Mouse (Mus musculus): ENCODE data around the gene Lpp. TPM values are rescaled to one million over a fixed set of nuclear protein-coding genes. Genes with fewer than 3 reads are reported as not detected.

The Lpp gene
- polyA plus RNA-seq, 1 experiment from 2014 or later, result 23.0 TPM

DNA sequence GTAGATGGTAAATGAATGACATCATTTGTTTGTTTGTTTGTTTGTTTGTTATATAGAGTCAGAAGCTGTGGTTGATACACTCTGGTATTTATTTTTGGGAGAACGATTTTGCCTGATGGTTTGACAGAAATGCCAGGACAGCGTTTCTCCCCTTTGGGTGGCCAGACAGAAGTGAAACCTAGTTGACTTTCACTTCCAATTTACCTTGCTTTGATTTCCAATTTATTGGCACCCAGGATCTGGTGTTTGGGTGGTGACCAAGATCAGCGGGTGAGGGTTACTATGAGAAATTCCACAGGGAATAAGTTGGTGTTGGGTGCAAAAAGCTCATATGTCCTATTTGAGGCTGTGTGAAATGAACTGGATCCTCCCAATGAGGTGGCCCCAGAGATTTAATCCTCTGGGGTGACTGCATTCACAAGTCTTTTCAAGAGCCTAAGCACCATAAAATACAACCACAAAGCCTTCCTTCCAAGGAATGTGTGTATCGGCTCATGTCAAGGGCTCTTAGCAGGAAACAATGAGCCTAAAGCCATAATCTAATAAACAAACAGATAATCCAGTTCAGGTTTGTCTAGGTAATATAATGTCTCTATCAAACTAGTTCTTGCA lies 249.8 kb downstream of the Lpp start:
- Histone ChIP-seq H3K4me3 (no peak overlapping the region), H3K36me3 (no peaks in the 10 kb centered on the region), H3K27me3 (ENCODE audit: low read depth, poor library complexity, severe bottlenecking) (peaks cover 94% of the 10 kb centered on the region), H3K9me3 (replicated peaks) (no peaks in the 10 kb centered on the region), H3K27ac (replicated peaks) (no peak overlapping the region), H3K4me1 (peaks cover 14% of the 10 kb centered on the region)
- WGBS, result 60% methylated on average over 4 of the region's 4 CpGs
- peak; percentile 22 for DNase-seq (ENCODE audit: low spot score)

DNA sequence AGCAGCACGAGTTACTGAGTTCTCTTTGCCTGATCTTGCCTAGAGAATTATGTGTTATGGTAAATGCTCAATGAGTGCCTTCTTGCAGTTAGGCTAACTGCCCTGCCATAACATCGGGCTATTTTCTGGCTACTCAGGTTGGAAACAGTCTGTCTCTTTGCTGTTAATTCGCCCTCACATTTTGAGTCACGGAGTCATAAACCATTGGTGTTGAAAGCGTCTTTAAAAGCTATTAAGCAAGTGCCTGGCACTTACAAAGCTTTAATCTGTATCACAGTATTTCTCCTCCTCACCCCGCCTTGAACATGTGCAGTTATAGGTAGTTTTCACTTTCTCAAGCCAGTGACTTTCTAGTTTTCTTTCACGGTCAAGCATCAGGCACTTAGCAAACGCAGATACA lies 250.8 kb downstream of the Lpp start:
- Histone ChIP-seq H3K4me3 (no peak overlapping the region), H3K27ac (replicated peaks) (no peak overlapping the region), H3K27me3 (ENCODE audit: low read depth, poor library complexity, severe bottlenecking) (peaks cover 94% of the 10 kb centered on the region), H3K9me3 (replicated peaks) (no peaks in the 10 kb centered on the region), H3K36me3 (no peaks in the 10 kb centered on the region), H3K4me1 (peaks cover 14% of the 10 kb centered on the region)
- DNase-seq (ENCODE audit: low spot score), result no peak
- WGBS, result 92% methylated on average over 8 of the region's 8 CpGs

DNA sequence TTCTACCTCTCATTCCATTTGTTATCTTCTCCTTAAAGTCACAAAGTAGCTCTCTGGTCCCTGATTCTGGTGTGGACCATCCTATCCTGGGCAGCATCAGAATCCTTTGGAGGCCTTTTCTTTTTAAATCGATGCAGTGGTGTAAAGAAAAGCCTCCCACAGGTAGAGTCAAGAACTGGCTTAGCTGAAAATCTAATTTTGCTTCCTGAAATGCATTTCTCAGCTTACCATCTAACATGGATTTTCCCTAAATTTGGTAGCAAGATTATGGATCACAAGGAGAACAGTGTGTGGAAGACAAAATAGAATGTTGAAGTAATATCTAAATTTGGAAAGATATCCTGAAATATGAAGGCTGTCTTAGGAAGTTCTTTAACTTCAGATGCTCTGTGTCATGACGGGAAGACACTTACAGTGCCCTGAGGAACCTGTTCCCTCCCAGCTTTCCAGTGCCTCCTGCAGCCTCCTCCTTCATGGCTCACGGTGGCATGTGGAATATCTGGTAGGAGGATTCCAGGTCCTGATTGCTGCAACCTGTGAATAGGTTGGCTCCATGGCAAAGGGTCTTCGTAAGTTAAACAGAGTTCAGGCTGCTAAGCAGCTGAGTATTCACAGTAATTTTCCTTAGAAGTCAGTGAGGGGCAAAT lies 251.6 kb downstream of the Lpp start:
- DNase-seq (ENCODE audit: low spot score), result no peak

DNA sequence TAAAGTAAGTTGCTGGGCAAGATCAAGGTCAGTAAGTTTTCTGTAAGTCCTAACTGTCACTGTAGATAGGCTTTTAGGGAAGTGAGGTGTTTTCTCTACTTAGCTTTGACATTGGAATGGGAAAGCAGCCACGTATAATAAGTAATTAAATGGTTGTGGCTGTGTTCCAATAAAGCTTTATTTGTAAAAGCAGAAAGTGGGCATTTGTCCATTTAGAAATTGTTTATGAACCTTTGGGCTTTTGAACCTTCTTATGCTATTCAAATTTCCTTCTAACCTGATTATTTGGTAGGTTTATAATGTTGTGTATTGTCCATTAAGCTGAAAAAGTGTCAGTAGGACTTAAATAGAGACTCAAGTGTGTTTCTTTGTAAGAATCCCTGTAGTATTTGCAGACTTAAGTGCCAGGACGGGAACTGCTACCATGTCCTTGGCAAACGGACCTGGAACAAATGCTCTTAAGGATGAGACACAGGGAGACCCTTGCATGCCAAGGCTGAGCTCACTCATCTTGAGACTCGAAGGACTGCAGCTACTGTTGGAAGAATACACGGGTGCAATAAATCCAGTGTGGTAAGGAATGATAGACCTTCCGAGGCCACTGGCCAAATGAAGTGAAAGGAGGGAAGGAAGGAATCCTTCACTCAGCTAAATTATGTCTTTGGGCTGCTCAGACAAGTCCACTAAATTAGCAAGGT lies 252.7 kb downstream of the Lpp start:
- no peaks in the 10 kb centered on the region for H3K36me3 ChIP-seq
- DNase-seq (ENCODE audit: low spot score), result no peak
- peaks cover 94% of the 10 kb centered on the region for H3K27me3 ChIP-seq (ENCODE audit: low read depth, poor library complexity, severe bottlenecking)
- peaks cover 14% of the 10 kb centered on the region for H3K4me1 ChIP-seq
- H3K27ac ChIP-seq (replicated peaks), result no peak overlapping the region
- no peaks in the 10 kb centered on the region for H3K9me3 ChIP-seq (replicated peaks)
- 85% methylated on average over 6 of the region's 6 CpGs for WGBS
- H3K4me3 ChIP-seq, result no peak overlapping the region

More for the DNA sequence above, 251.6 kb downstream of the Lpp start:
- peaks cover 14% of the 10 kb centered on the region for H3K4me1 ChIP-seq
- H3K4me3 ChIP-seq, result no peak overlapping the region
- no peaks in the 10 kb centered on the region for H3K36me3 ChIP-seq
- H3K9me3 ChIP-seq (replicated peaks), result no peaks in the 10 kb centered on the region
- H3K27ac ChIP-seq (replicated peaks), result no peak overlapping the region
- 90% methylated on average over 4 of the region's 4 CpGs for whole genome bisulfite sequencing
- H3K27me3 ChIP-seq (ENCODE audit: low read depth, poor library complexity, severe bottlenecking), result peaks cover 94% of the 10 kb centered on the region

DNA sequence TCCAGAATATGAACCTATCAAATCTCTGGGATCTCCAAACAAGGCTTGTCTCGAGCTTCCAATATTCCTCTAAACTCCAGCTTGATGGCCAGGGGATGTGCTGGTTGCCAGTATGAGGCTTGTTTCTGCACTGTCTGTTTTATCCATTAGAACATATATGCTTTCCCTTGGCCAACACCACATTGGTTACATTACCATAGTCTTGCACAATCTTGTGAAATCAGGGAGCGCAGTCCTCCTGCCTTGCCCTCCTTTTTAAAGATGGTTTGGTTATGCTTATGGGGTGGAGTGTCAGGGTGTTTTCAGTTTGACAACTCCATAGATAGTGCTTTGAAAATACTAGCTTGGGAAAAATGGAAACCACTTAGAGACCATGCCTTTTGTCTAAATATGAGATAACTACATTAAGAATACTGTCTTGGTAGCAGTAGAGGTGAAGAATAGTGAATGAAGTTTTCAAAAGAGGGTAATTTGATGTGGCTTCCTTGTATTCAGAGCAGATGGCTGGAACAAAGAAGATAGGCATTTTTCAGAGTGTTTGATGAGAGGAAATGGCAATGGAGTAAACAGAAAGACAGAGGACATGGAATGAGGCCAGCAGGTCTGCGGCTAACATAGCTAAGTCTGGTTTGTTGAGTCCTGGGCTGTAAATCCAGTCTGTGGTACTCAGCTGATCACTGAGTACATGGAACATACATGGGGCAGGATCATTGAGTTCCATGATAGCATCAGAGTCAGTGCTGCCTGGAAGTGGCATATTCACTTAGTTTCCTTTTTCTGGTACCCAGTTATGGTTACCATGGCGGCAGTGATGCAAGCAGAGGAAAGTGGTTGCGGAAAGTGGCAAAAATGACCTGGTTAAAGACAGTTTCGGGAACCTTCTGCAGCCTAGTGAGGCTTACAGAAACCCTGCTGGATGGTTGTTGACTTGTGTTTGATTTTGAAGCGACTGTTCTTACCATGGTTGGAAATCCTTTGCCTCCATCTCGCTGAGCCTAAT lies 258.6 kb downstream of the Lpp start:
- no peak for DNase-seq (ENCODE audit: low spot score)
- Histone ChIP-seq H3K36me3 (no peaks in the 10 kb centered on the region), H3K9me3 (replicated peaks) (no peaks in the 10 kb centered on the region), H3K27me3 (ENCODE audit: low read depth, poor library complexity, severe bottlenecking) (peaks cover 73% of the 10 kb centered on the region), H3K4me3 (no peak overlapping the region), H3K27ac (replicated peaks) (no peak overlapping the region), H3K4me1 (no peaks in the 10 kb centered on the region)
- 84% methylated on average over 8 of the region's 8 CpGs for WGBS

DNA sequence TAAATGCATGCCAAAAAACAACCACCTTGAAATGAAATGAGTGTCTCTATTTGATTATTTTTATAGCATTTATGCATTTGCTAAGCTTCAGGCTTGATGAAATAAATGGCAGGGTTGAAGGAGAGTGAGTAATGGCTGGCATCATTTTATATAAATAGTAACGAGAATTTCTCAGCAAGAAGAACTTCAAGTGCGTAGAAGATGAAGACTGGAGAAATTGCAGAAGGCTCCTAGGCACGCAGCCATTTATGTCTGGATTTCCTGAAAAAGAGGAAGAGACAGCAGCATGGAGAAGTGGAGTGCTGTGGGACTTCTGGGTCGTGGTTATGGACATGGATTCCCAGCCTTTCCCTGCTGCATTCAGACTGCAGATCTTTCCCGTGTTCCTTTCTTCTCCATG lies 259.7 kb downstream of the Lpp start:
- Histone ChIP-seq H3K27ac (replicated peaks) (no peak overlapping the region), H3K27me3 (ENCODE audit: low read depth, poor library complexity, severe bottlenecking) (peaks cover 63% of the 10 kb centered on the region), H3K36me3 (no peaks in the 10 kb centered on the region), H3K4me1 (no peaks in the 10 kb centered on the region), H3K9me3 (replicated peaks) (no peaks in the 10 kb centered on the region), H3K4me3 (no peak overlapping the region)
- 91% methylated on average over 5 of the region's 5 CpGs for WGBS
- no peak for DNase-seq (ENCODE audit: low spot score)

DNA sequence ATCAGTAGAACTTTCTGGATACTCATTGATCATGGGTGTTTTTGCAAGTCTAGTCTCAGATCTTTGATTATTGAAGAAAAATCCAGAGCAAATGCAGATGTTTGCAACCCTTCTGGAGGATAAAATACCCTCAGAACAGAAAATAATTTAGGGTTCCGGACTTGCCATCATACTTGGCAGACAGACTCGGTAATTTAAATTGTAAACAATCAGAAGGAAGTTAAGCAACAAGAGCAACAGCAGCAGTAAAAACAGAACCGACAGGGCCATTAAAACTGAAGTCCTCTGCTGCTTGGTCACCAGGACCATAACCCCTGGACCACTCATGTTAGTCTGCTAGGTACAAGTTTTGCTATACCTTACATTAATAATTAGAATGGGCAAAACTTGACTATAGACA lies 261.8 kb downstream of the Lpp start:
- Histone ChIP-seq H3K4me1 (no peaks in the 10 kb centered on the region), H3K27me3 (ENCODE audit: low read depth, poor library complexity, severe bottlenecking) (peaks cover 42% of the 10 kb centered on the region), H3K27ac (replicated peaks) (no peak overlapping the region), H3K36me3 (no peaks in the 10 kb centered on the region), H3K4me3 (no peak overlapping the region), H3K9me3 (replicated peaks) (no peaks in the 10 kb centered on the region)
- DNase-seq (ENCODE audit: low spot score), result no peak
- 92% methylated on average over 3 of the region's 3 CpGs for WGBS

DNA sequence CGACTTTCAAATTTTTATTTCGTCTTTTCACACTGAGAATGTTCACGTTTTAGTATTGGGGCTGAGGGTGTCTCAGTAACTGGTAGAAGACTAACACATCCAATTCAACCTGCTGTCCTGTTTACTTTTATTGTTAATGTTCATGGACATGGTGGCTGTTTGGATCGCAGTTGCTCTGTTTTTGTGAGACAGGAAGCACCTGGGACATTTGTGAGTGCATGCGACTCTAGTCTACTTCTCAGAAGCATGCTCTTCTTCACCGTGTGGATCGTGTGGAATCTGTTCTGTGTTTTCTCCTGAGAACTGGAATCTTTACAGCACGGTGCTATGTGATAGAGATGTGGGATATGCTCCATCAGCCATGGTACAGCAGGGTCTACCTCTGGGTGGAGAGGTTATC lies 262.7 kb downstream of the Lpp start:
- peaks cover 33% of the 10 kb centered on the region for H3K27me3 ChIP-seq (ENCODE audit: low read depth, poor library complexity, severe bottlenecking)
- no peaks in the 10 kb centered on the region for H3K4me1 ChIP-seq
- no peak overlapping the region for H3K4me3 ChIP-seq
- no peak for DNase-seq (ENCODE audit: low spot score)
- 97% methylated on average over 8 of the region's 8 CpGs for WGBS
- no peaks in the 10 kb centered on the region for H3K36me3 ChIP-seq
- H3K27ac ChIP-seq (replicated peaks), result no peak overlapping the region
- no peaks in the 10 kb centered on the region for H3K9me3 ChIP-seq (replicated peaks)

DNA sequence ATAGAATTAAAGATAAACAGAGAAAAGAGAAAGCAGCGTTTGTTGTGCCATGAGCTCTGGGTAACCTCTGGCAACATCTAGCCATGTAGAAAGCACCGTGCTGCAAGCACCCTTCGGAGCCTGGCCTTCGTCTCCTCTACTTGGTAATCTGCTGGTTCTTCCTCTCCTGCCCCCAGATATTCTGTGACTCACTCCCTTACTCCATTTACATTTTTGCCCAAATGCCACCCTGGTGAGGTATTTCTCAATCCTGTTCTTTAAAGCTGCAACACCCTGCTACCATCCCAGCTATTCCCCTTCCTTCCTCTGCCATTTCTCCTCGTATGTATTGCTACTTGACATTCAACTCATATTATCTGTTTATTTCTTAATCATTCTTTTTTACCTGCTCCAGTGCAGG lies 263.4 kb downstream of the Lpp start:
- DNase-seq (ENCODE audit: low spot score), result no peak
- Histone ChIP-seq H3K36me3 (no peaks in the 10 kb centered on the region), H3K27me3 (ENCODE audit: low read depth, poor library complexity, severe bottlenecking) (peaks cover 26% of the 10 kb centered on the region; the same call in 1 of the 2 replicates), H3K9me3 (replicated peaks) (no peaks in the 10 kb centered on the region), H3K4me1 (no peaks in the 10 kb centered on the region), H3K27ac (replicated peaks) (no peak overlapping the region), H3K4me3 (no peak overlapping the region)
- WGBS, result 94% methylated on average over 5 of the region's 5 CpGs

DNA sequence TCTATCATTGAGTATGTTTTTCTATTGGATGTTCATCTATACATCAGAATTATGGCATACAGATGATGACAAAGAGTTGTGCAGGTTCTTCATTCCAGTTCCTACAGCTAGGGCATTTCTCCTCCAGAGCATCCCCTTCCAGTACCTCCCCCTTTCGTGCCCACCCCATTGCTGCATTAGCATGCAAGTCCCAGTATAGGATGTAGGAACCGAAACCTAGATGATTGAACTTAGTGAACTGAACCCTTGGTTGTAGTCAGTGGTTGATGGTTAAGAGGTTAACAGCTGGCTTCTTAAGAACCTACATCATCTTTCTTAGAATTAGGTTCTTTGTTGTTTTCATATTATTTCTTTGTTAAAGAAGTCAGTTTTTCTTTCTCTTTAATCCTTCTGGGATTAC lies 265.7 kb downstream of the Lpp start:
- Histone ChIP-seq H3K4me1 (no peaks in the 10 kb centered on the region), H3K4me3 (no peak overlapping the region), H3K27me3 (ENCODE audit: low read depth, poor library complexity, severe bottlenecking) (peaks cover 5% of the 10 kb centered on the region; the same call in 1 of the 2 replicates), H3K27ac (replicated peaks) (no peak overlapping the region), H3K36me3 (no peaks in the 10 kb centered on the region), H3K9me3 (replicated peaks) (no peaks in the 10 kb centered on the region)
- no peak for DNase-seq (ENCODE audit: low spot score)
- WGBS, result 88% methylated on average over 2 of the region's 2 CpGs

DNA sequence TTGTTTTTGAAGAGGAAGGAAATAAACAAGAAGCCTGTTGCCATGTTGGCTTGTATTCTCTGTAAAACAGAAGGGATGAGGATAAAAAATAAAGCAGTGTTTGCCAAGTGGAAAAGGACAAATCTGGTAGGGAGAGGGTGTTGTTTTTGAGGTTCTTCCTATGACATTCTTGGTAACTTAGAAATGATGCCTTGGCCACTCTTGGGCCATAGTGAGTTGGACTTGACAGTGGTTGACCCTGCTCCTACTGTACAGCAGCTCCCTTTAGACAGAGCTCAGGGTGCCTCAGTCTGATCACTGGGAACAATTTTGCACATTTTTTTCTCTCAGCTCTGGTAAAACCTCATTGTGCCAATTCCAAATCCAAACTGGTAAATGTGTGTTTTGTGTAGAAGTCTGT lies 270.8 kb downstream of the Lpp start:
- DNase-seq (ENCODE audit: low spot score), result no peak
- Histone ChIP-seq H3K9me3 (replicated peaks) (no peaks in the 10 kb centered on the region), H3K36me3 (no peaks in the 10 kb centered on the region), H3K4me3 (no peak overlapping the region), H3K27ac (replicated peaks) (no peak overlapping the region), H3K4me1 (no peaks in the 10 kb centered on the region), H3K27me3 (ENCODE audit: low read depth, poor library complexity, severe bottlenecking) (no peaks in the 10 kb centered on the region)

DNA sequence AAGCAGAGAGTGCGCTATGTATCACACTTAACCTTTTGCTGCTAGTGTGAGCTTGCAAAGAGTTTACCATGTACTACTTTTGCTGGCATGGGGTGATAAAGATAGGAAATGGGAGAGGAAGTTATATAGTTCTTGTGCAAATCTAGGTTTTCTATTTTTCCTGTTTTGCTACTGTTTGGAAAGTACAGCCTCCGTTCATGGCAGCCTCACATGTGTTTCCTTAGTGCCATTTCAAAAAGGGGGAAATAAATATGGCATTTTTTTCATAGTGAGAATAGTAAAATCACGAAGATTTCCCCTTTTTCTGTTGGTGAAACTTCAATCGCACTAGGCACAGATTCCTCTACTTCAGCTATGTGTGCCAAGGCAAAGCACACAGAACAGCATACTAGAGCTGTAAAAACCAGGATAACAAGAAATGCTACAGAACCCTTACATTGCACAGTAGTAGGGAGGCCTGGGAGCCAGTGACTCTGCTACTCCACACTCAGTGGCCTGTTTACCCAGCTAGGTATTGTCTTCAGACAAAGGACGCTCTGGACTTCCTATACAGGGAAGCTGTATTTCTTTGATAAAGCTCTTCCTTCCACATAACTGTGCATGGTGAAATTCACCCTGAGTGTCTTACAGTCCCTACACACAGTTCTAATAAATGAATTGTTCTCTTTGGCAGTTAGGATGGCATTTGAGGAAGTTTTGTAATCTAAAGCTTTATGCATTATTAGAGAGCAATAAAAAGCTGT lies 276.6 kb downstream of the Lpp start:
- no peak overlapping the region for H3K27ac ChIP-seq (replicated peaks)
- WGBS, result 85% methylated on average over 5 of the region's 5 CpGs
- DNase-seq (ENCODE audit: low spot score), result no peak
- no peaks in the 10 kb centered on the region for H3K9me3 ChIP-seq (replicated peaks)
- no peaks in the 10 kb centered on the region for H3K36me3 ChIP-seq
- H3K4me3 ChIP-seq, result no peak overlapping the region
- 0 out of 2 replicates have a peak, but pooled peaks cover 2% of the 10 kb centered on the region for H3K4me1 ChIP-seq
- H3K27me3 ChIP-seq (ENCODE audit: low read depth, poor library complexity, severe bottlenecking), result no peaks in the 10 kb centered on the region
